Mouse (Mus musculus): ENCODE results near the gene Trim60. TPM values are rescaled to one million over a fixed set of nuclear protein-coding genes. Genes with fewer than 3 reads are reported as not detected.
"Not testable (repeated sequence)": the region's sequence is repeated elsewhere in the genome, so short reads cannot be mapped to it uniquely, and the experiment has no call there.

Trim60 gene
- polyA plus RNA-seq, 1 experiment from 2014 or later = not detected

GRCm38 (mm10) chr8:65034136-65034535 is 15.8 kb upstream of the Trim60 start:
- WGBS = 51% methylated on average over 2 of the region's 2 CpGs
- H3K4me1 ChIP-seq = peaks cover 39% of the 10 kb centered on the region
- H3K27ac ChIP-seq (replicated peaks) = no peak overlapping the region; the same call in 1 of the 2 replicates
- no peaks in the 10 kb centered on the region for H3K27me3 ChIP-seq (replicated peaks; ENCODE audit: low read depth, poor library complexity, severe bottlenecking)
- H3K4me3 ChIP-seq = no peak overlapping the region
- no peaks in the 10 kb centered on the region for H3K9me3 ChIP-seq
- no peaks in the 10 kb centered on the region for H3K36me3 ChIP-seq (replicated peaks)
- no peak for DNase-seq (ENCODE audit: low spot score)

DNA sequence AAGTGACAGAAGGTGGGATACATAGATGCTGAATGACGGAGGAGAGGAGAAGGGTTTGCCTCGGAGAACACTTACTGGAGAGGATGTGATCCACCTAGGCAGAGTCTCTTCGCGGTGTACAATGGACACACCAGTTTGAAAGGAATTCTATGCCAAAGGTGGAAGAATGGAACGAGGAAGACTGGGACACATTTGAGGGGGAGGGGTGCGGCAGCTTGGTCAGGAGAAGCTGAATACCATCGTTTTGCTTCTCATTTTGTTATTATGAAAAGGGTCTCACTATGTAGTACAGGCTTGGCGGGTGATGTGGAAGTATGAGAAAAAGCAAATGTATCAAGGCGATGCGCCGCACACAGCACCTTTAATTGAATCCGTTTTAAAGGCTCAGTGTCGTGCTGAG is 14.7 kb upstream of the Trim60 start:
- Histone ChIP-seq H3K9me3 (no peaks in the 10 kb centered on the region), H3K4me3 (no peak overlapping the region), H3K27ac (replicated peaks) (no peak overlapping the region), H3K27me3 (replicated peaks; ENCODE audit: low read depth, poor library complexity, severe bottlenecking) (no peaks in the 10 kb centered on the region), H3K36me3 (replicated peaks) (no peaks in the 10 kb centered on the region), H3K4me1 (peaks cover 39% of the 10 kb centered on the region)
- WGBS = 85% methylated on average over 13 of the region's 13 CpGs
- no peak for DNase-seq (ENCODE audit: low spot score)

DNA sequence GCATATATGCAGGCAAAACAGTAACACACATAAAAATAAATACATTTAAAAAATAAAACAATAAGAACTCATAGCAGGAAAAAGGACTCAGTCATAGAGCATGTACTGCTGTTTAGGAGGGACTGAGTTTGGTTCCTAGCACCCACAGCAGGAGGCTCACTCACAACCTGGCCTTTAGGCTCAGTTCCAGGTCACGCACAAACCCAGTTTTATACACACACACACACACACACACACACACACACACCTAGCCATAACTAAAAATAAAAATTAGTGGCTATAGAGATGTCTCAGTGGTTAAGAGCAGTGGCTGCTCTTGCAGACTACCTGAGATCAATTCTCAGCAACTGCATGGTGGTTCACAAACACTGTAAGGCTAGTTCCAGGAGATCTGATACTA is 13.7 kb upstream of the Trim60 start:
- H3K27me3 ChIP-seq (replicated peaks; ENCODE audit: low read depth, poor library complexity, severe bottlenecking) = no peaks in the 10 kb centered on the region
- no peak overlapping the region for H3K4me3 ChIP-seq
- H3K27ac ChIP-seq (replicated peaks) = no peak overlapping the region
- no peak for DNase-seq (ENCODE audit: low spot score)
- peaks cover 31% of the 10 kb centered on the region for H3K4me1 ChIP-seq
- WGBS = 96% methylated on average over 1 of the region's 1 CpGs
- H3K9me3 ChIP-seq = no peaks in the 10 kb centered on the region
- no peaks in the 10 kb centered on the region for H3K36me3 ChIP-seq (replicated peaks)

- no peak overlapping the region for H3K4me3 ChIP-seq
- peaks cover 24% of the 10 kb centered on the region for H3K4me1 ChIP-seq
- no peaks in the 10 kb centered on the region for H3K36me3 ChIP-seq (replicated peaks)
- H3K27me3 ChIP-seq (replicated peaks; ENCODE audit: low read depth, poor library complexity, severe bottlenecking) = no peaks in the 10 kb centered on the region
- H3K9me3 ChIP-seq = no peaks in the 10 kb centered on the region
- WGBS = 80% methylated on average over 4 of the region's 4 CpGs
- DNase-seq (ENCODE audit: low spot score) = no peak
- no peak overlapping the region for H3K27ac ChIP-seq (replicated peaks)
These were observed 12.5 kb upstream of the Trim60 start for GRCm38 (mm10) chr8:65030735-65031485.

GRCm38 (mm10) chr8:65029776-65030175 is 11.4 kb upstream of the Trim60 start:
- H3K36me3 ChIP-seq (replicated peaks) = no peaks in the 10 kb centered on the region
- H3K4me3 ChIP-seq = no peak overlapping the region
- DNase-seq (ENCODE audit: low spot score) = no peak
- peaks cover 13% of the 10 kb centered on the region for H3K4me1 ChIP-seq
- WGBS = 74% methylated on average over 4 of the region's 4 CpGs
- H3K9me3 ChIP-seq = no peaks in the 10 kb centered on the region
- H3K27ac ChIP-seq (replicated peaks) = no peak overlapping the region
- H3K27me3 ChIP-seq (replicated peaks; ENCODE audit: low read depth, poor library complexity, severe bottlenecking) = no peaks in the 10 kb centered on the region

- no peaks in the 10 kb centered on the region for H3K27me3 ChIP-seq (replicated peaks; ENCODE audit: low read depth, poor library complexity, severe bottlenecking)
- H3K9me3 ChIP-seq = no peaks in the 10 kb centered on the region
- H3K4me3 ChIP-seq = no peak overlapping the region
- no peak for DNase-seq (ENCODE audit: low spot score)
- peaks cover 7% of the 10 kb centered on the region for H3K4me1 ChIP-seq
- H3K27ac ChIP-seq (replicated peaks) = no peak overlapping the region
- no peaks in the 10 kb centered on the region for H3K36me3 ChIP-seq (replicated peaks)
- 78% methylated on average over 12 of the region's 12 CpGs for WGBS
These were observed 10.7 kb upstream of the Trim60 start for GRCm38 (mm10) chr8:65028959-65029686.

DNA sequence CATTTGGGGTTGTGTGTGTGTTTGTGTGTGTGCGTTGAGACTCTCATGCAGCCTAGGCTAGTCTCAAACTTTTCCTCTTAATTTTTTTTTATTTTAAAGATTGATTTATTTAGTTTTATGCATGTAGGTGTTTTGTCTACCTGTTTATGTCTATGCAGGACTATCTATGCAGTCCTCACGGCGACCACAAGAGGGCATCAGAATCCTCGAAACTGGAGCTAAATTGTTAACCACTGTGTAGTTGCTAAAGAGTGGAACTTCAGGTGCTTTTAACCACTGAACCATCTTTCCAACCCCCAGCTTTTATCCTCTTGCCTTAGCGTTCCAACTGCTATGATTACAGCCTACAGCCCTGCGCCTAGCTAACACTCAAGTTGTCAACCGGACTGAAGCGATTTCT is 4.1 kb upstream of the Trim60 start:
- Histone ChIP-seq H3K27ac (replicated peaks) (no peak overlapping the region), H3K4me1 (no peaks in the 10 kb centered on the region), H3K9me3 (no peaks in the 10 kb centered on the region), H3K27me3 (replicated peaks; ENCODE audit: low read depth, poor library complexity, severe bottlenecking) (no peaks in the 10 kb centered on the region), H3K4me3 (no peak overlapping the region), H3K36me3 (replicated peaks) (no peaks in the 10 kb centered on the region)
- WGBS = 49% methylated on average over 8 of the region's 8 CpGs
- peak; percentile 66 for DNase-seq (ENCODE audit: low spot score)

DNA sequence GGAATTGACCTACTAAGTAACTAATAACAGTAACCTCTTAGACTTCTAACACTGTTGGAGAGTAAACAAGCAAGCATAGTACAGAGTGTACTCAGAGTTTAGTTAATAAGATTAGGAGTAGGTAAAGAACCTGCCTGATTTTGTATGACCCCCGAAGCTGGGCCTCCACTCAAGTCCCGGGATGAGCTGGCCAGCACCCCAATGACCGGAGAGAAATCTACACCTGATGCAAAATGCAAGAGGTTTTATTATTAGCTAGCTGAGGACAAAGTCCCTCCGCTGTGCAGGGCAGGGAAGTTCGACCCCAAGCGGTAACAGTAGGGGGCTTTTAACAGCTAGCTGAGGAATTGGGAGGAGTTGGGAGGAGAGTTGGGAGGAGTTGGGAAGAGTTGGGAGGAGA is 10.8 kb downstream of the Trim60 start:
- not testable (repeated sequence) for H3K9me3 ChIP-seq; H3K36me3 ChIP-seq (replicated peaks); DNase-seq (ENCODE audit: low spot score); H3K27me3 ChIP-seq (replicated peaks; ENCODE audit: low read depth, poor library complexity, severe bottlenecking); H3K4me3 ChIP-seq; H3K27ac ChIP-seq (replicated peaks); H3K4me1 ChIP-seq
- WGBS = 84% methylated on average over 6 of the region's 6 CpGs

- WGBS = 87% methylated on average over 4 of the region's 4 CpGs
These were observed 19.5 kb downstream of the Trim60 start for GRCm38 (mm10) chr8:64998806-64999365.

GRCm38 (mm10) chr8:64987731-64988130 is 30.7 kb downstream of the Trim60 start, which contains the start of gene Trim75:
Trim75 (minus strand) TSS chr8:64987831.
- H3K27ac ChIP-seq (replicated peaks) = no peak within 1 kb of the TSS
- H3K4me1 ChIP-seq = peaks cover 6% of the 10 kb centered on the region; the same call in 1 of the 2 replicates
- no peaks in the 10 kb centered on the region for H3K9me3 ChIP-seq
- H3K4me3 ChIP-seq = no peak within 1 kb of the TSS
- H3K36me3 ChIP-seq (replicated peaks) = no peaks in the 10 kb centered on the region
- no peaks in the 10 kb centered on the region for H3K27me3 ChIP-seq (replicated peaks; ENCODE audit: low read depth, poor library complexity, severe bottlenecking)
- WGBS = 88% methylated on average over 4 of the region's 4 CpGs
- no peak for DNase-seq (ENCODE audit: low spot score)

More at GRCm38 (mm10) chr8:64998806-64999365, 19.5 kb downstream of the Trim60 start:
- DNase-seq (ENCODE audit: low spot score) = no peak
- H3K27me3 ChIP-seq (replicated peaks; ENCODE audit: low read depth, poor library complexity, severe bottlenecking) = no peaks in the 10 kb centered on the region
- no peaks in the 10 kb centered on the region for H3K4me1 ChIP-seq
- no peaks in the 10 kb centered on the region for H3K9me3 ChIP-seq
- H3K4me3 ChIP-seq = no peak overlapping the region
- no peaks in the 10 kb centered on the region for H3K36me3 ChIP-seq (replicated peaks)
- no peak overlapping the region for H3K27ac ChIP-seq (replicated peaks)

GRCm38 (mm10) chr8:64983150-64983897 is 35.1 kb downstream of the Trim60 start:
- Histone ChIP-seq H3K27me3 (replicated peaks; ENCODE audit: low read depth, poor library complexity, severe bottlenecking) (no peaks in the 10 kb centered on the region), H3K4me3 (no peak overlapping the region), H3K4me1 (peaks cover 6% of the 10 kb centered on the region; the same call in 1 of the 2 replicates), H3K27ac (replicated peaks) (no peak overlapping the region), H3K9me3 (no peaks in the 10 kb centered on the region), H3K36me3 (replicated peaks) (no peaks in the 10 kb centered on the region)
- WGBS = 75% methylated on average over 20 of the region's 20 CpGs
- no peak for DNase-seq (ENCODE audit: low spot score)

- Histone ChIP-seq H3K9me3 (no peaks in the 10 kb centered on the region), H3K27ac (replicated peaks) (no peak overlapping the region), H3K36me3 (replicated peaks) (peaks cover 14% of the 10 kb centered on the region), H3K4me3 (no peak overlapping the region), H3K4me1 (no peaks in the 10 kb centered on the region), H3K27me3 (replicated peaks; ENCODE audit: low read depth, poor library complexity, severe bottlenecking) (no peaks in the 10 kb centered on the region)
- no peak for DNase-seq (ENCODE audit: low spot score)
These were observed 55.5 kb downstream of the Trim60 start for GRCm38 (mm10) chr8:64962836-64963235.
